In genomic region chr1:174971895-174972294, GRCm38 (mm10) we compare ENCODE assay signal across 22 mouse cellular contexts. TPM values are rescaled to one million over a fixed set of nuclear protein-coding genes. Genes with fewer than 3 reads are reported as not detected.
A peak's percentile ranks its signal among the peaks of the same experiment; 100 is the strongest.
DNase-seq lines count a peak whose midpoint lies in the region; ATAC-seq and TF ChIP-seq lines count a peak whose summit lies in the region.
"Had no signal": no experiment of that assay in that cellular context is flagged by ENCODE, and none has a peak within 500 bp of the region (broad histone marks: within the 10 kb centered on the region; RNA-seq: fewer than 3 reads in every experiment).

No protein-coding gene starts in this region.

- H3K27ac ChIP-seq in midbrain, embryonic 14.5 days (replicated peaks; ENCODE audit: low read depth, low read length) = no peak overlapping the region
- no peak overlapping the region for H3K27ac ChIP-seq in midbrain, postnatal 0 days (ENCODE audit: low read depth, low read length)
- peak overlapping the region; percentile 66 for H3K27ac ChIP-seq in embryonic fibroblast, embryonic 13.5 days (ENCODE audit: insufficient read depth, low read length)
- no peak overlapping the region for H3K27ac ChIP-seq in neural tube, embryonic 13.5 days (replicated peaks)
- H3K27ac ChIP-seq: embryonic facial prominence, embryonic 13.5 days; gastrocnemius, adult 2 months; heart, embryonic 13.5 days; liver, embryonic 14.5 days; midbrain, embryonic 12.5 days had no signal

- TF ChIP-seq CTCF in midbrain, postnatal 0 days (IDR thresholded peaks at IDR 0.05) = no peak
- no peak for TF ChIP-seq CTCF in embryonic fibroblast, embryonic 13.5 days (IDR thresholded peaks at IDR 0.05; ENCODE audit: borderline replicate concordance, insufficient read depth, low read length)

- no peaks in the 10 kb centered on the region for H3K9me3 ChIP-seq in midbrain, embryonic 14.5 days (ENCODE audit: control insufficient read depth, low read length)
- no peaks in the 10 kb centered on the region for H3K9me3 ChIP-seq in midbrain, postnatal 0 days (ENCODE audit: low read length)
- no peaks in the 10 kb centered on the region for H3K9me3 ChIP-seq in neural tube, embryonic 13.5 days
- H3K9me3 ChIP-seq: embryonic facial prominence, embryonic 13.5 days; heart, embryonic 13.5 days; midbrain, embryonic 12.5 days had no signal

- ATAC-seq in midbrain, embryonic 14.5 days (ENCODE audit: low FRiP score, low TSS enrichment) = peak; percentile 36; the same call in 1 of the 2 replicates
- no peak for ATAC-seq in midbrain, postnatal 0 days (ENCODE audit: low FRiP score)
- ATAC-seq in neural tube, embryonic 13.5 days (ENCODE audit: low read depth) = 0 out of 2 replicates have a peak, but pooled peaks have one; percentile 59

- TF ChIP-seq POLR2A in embryonic fibroblast, embryonic 13.5 days (IDR thresholded peaks at IDR 0.05; ENCODE audit: low read depth, low read length) = no peak

- DNase-seq in embryo, embryonic 10.5 days (ENCODE audit: low spot score) = peak; percentile 13
- DNase-seq in embryo, embryonic 9.5 days (ENCODE audit: extremely low spot score) = no peak
- DNase-seq in midbrain, embryonic 14.5 days = no peak
- no peak for DNase-seq in midbrain, postnatal 0 days (ENCODE audit: low spot score)
- DNase-seq in urinary bladder, adult 2 months (ENCODE audit: low spot score) = no peak
- DNase-seq in B cell, adult 2 months = no peak
- DNase-seq: adrenal gland, postnatal 25 days; cerebellum, adult 11-12 months; cerebellum, postnatal 14 days; gastrocnemius, adult 2 months; heart, postnatal 36 days; kidney, adult 11 months; kidney, postnatal 10 days; right cerebral cortex, postnatal 14 days; thymus, adult 2 months had no signal

- no peak overlapping the region for H3K9ac ChIP-seq in midbrain, embryonic 14.5 days (replicated peaks; ENCODE audit: low read length)
- no peak overlapping the region for H3K9ac ChIP-seq in midbrain, postnatal 0 days (replicated peaks; ENCODE audit: low read length, poor library complexity, severe bottlenecking)
- no peak overlapping the region for H3K9ac ChIP-seq in neural tube, embryonic 13.5 days
- H3K9ac ChIP-seq: embryonic facial prominence, embryonic 13.5 days; heart, embryonic 13.5 days; liver, embryonic 14.5 days; midbrain, embryonic 12.5 days had no signal

- H3K27me3 ChIP-seq in midbrain, embryonic 14.5 days (ENCODE audit: control insufficient read depth, insufficient read depth, low read length) = no peaks in the 10 kb centered on the region
- H3K27me3 ChIP-seq in midbrain, postnatal 0 days (ENCODE audit: insufficient read depth, low read length) = no peaks in the 10 kb centered on the region
- H3K27me3 ChIP-seq in neural tube, embryonic 13.5 days = no peaks in the 10 kb centered on the region
- H3K27me3 ChIP-seq: embryonic facial prominence, embryonic 13.5 days; heart, embryonic 13.5 days; midbrain, embryonic 12.5 days had no signal

- H3K4me3 ChIP-seq in midbrain, embryonic 14.5 days (replicated peaks; ENCODE audit: low read depth, low read length) = no peak overlapping the region
- H3K4me3 ChIP-seq in midbrain, postnatal 0 days (ENCODE audit: low read depth, low read length) = no peak overlapping the region
- no peak overlapping the region for H3K4me3 ChIP-seq in embryonic fibroblast, embryonic 13.5 days (ENCODE audit: insufficient read depth, low read length)
- no peak overlapping the region for H3K4me3 ChIP-seq in neural tube, embryonic 13.5 days
- H3K4me3 ChIP-seq: embryonic facial prominence, embryonic 13.5 days; gastrocnemius, adult 2 months; heart, embryonic 13.5 days; midbrain, embryonic 12.5 days had no signal

- no peak overlapping the region for H3K4me2 ChIP-seq in midbrain, embryonic 14.5 days (ENCODE audit: low read length)
- no peak overlapping the region for H3K4me2 ChIP-seq in midbrain, postnatal 0 days (ENCODE audit: low read depth, low read length, poor library complexity, severe bottlenecking)
- no peak overlapping the region for H3K4me2 ChIP-seq in neural tube, embryonic 13.5 days
- H3K4me2 ChIP-seq: embryonic facial prominence, embryonic 13.5 days; heart, embryonic 13.5 days; midbrain, embryonic 12.5 days had no signal

- no peaks in the 10 kb centered on the region for H3K4me1 ChIP-seq in midbrain, embryonic 14.5 days (ENCODE audit: control insufficient read depth, insufficient read depth, low read length)
- no peaks in the 10 kb centered on the region for H3K4me1 ChIP-seq in midbrain, postnatal 0 days (ENCODE audit: insufficient read depth, low read length)
- peaks cover 3% of the 10 kb centered on the region; the same call in 1 of the 2 replicates for H3K4me1 ChIP-seq in embryonic fibroblast, embryonic 13.5 days (ENCODE audit: control insufficient read depth, insufficient read depth, low read length)
- H3K4me1 ChIP-seq in neural tube, embryonic 13.5 days (replicated peaks) = no peaks in the 10 kb centered on the region
- H3K4me1 ChIP-seq: heart, embryonic 13.5 days; midbrain, embryonic 12.5 days had no signal

- 85% methylated on average over 6 of the region's 6 CpGs for WGBS in midbrain, embryonic 14.5 days
- WGBS in midbrain, postnatal 0 days = 76% methylated on average over 6 of the region's 6 CpGs
- 63% methylated on average over 6 of the region's 6 CpGs for WGBS in neural tube, embryonic 13.5 days

- H3K36me3 ChIP-seq in midbrain, embryonic 14.5 days (ENCODE audit: control insufficient read depth, insufficient read depth, low read length) = no peaks in the 10 kb centered on the region
- H3K36me3 ChIP-seq in midbrain, postnatal 0 days (ENCODE audit: insufficient read depth, low read length) = no peaks in the 10 kb centered on the region
- H3K36me3 ChIP-seq in neural tube, embryonic 13.5 days = no peaks in the 10 kb centered on the region
- H3K36me3 ChIP-seq: embryonic facial prominence, embryonic 13.5 days; heart, embryonic 13.5 days; midbrain, embryonic 12.5 days had no signal

RNA-seq across cellular contexts. Expression of gene Grem2, which starts 50.3 kb away (rescaled TPM):
- 0.80 and 1.1 TPM in 2 replicates for polyA plus RNA-seq in midbrain, embryonic 14.5 days (2014; fragmentation: Nextera tagmentation; extraction: Ambion mirVana)
- total RNA-seq in midbrain, postnatal 0 days (2014; rRNA removed) = 23.3 and 27.0 TPM in 2 replicates
- polyA plus RNA-seq in midbrain, postnatal 0 days (2015; fragmentation: Nextera tagmentation; extraction: Ambion mirVana) = 4.6 and 5.1 TPM in 2 replicates
- 94.6 and 113 TPM in 2 replicates for polyA plus RNA-seq in embryonic fibroblast, embryonic 13.5 days (2011; ENCODE audit: insufficient read length, low read depth, missing spikeins)
- polyA plus RNA-seq in neural tube, embryonic 13.5 days (2015; fragmentation: Nextera tagmentation; extraction: Ambion mirVana) = 1.2 and 1.5 TPM in 2 replicates
- 17.1 and 18.9 TPM in 2 replicates for polyA plus RNA-seq in urinary bladder, adult 2 months (2012; rRNA removed)
- total RNA-seq: MEL had no signal
